Mouse (Mus musculus) limb, embryonic 12.5 days (tissue): ENCODE data around the gene Slit3. TPM values are rescaled to one million over a fixed set of nuclear protein-coding genes. Genes with fewer than 3 reads are reported as not detected.

Experiments
- ATAC-seq: fragments of 200-750 bp; cut with Nextera tagmentation; 2 replicates; pipeline ENCODE4 v1.8.0; 2017; ENCODE audit warnings: low read depth, moderate TSS enrichment; ENCODE audit not compliant: insufficient number of reproducible peaks, insufficient read depth, low FRiP score, low TSS enrichment
- H3K27ac ChIP-seq: fragments of 300-500 bp; sonication (generic); 2 replicates; pipeline ENCODE4 v1.5.1; 2016; ENCODE audit warnings: mild to moderate bottlenecking, moderate library complexity
- H3K27me3 ChIP-seq: fragments of 300-500 bp; sonication (generic); 2 replicates; pipeline ENCODE4 v1.6.1; 2016; ENCODE audit warnings: mild to moderate bottlenecking, moderate library complexity
- H3K36me3 ChIP-seq: fragments of 300-500 bp; sonication (generic); 2 replicates; pipeline ENCODE4 v1.6.1; 2016; ENCODE audit warnings: mild to moderate bottlenecking, moderate library complexity
- H3K4me1 ChIP-seq: fragments of 300-500 bp; sonication (generic); replicated peaks from 2 replicates; pipeline ENCODE4 v1.6.1; 2016
- H3K4me2 ChIP-seq: fragments of 300-500 bp; sonication (generic); 2 replicates; pipeline ENCODE4 v1.6.1; 2016; ENCODE audit warnings: mild to moderate bottlenecking, moderate library complexity
- H3K4me3 ChIP-seq: fragments of 300-500 bp; sonication (generic); replicated peaks from 2 replicates; pipeline ENCODE4 v1.5.1; 2016; ENCODE audit warnings: mild to moderate bottlenecking
- H3K9ac ChIP-seq: fragments of 300-500 bp; sonication (generic); replicated peaks from 2 replicates; pipeline ENCODE4 v1.6.1; 2016; ENCODE audit warnings: mild to moderate bottlenecking, moderate library complexity
- H3K9me3 ChIP-seq: fragments of 300-500 bp; sonication (generic); 2 replicates; pipeline ENCODE4 v1.6.1; 2016; ENCODE audit warnings: mild to moderate bottlenecking, moderate library complexity
- WGBS: fragments of 180-500 bp; shearing (Covaris S2); methylation state at CpG from one replicate; pipeline ENCODE4 v1.1.7; 2016; 5-methylcytosine and 5-hydroxymethylcytosine counted together
- polyA plus RNA-seq: library from polyadenylated mRNA; unstranded; fragments of >200 nt; fragmentation: Nextera tagmentation; extraction: Ambion mirVana; gene quantifications from 2 replicates; pipeline ENCODE4 v1.2.1, GENCODE M21; 2016

The Slit3 gene
- polyA plus RNA-seq, 1 experiment from 2014 or later: 29.7 TPM

GRCm38 (mm10) chr11:35639428-35639827 lies 518.4 kb downstream of the Slit3 start:
- no peak overlapping the region for H3K27ac ChIP-seq
- H3K9me3 ChIP-seq: no peaks in the 10 kb centered on the region
- 0 out of 2 replicates have a peak, but pooled peaks cover 19% of the 10 kb centered on the region for H3K4me1 ChIP-seq
- H3K4me2 ChIP-seq: no peak overlapping the region
- no peak overlapping the region for H3K4me3 ChIP-seq
- 32% methylated on average over 11 of the region's 11 CpGs for WGBS
- no peak for ATAC-seq
- H3K9ac ChIP-seq: no peak overlapping the region
- peaks cover 12% of the 10 kb centered on the region for H3K36me3 ChIP-seq
- no peaks in the 10 kb centered on the region for H3K27me3 ChIP-seq

- no peak overlapping the region for H3K4me3 ChIP-seq
- no peak overlapping the region for H3K27ac ChIP-seq
- no peak overlapping the region for H3K4me2 ChIP-seq
- ATAC-seq: no peak
- peaks cover 28% of the 10 kb centered on the region for H3K36me3 ChIP-seq
- H3K27me3 ChIP-seq: no peaks in the 10 kb centered on the region
- peaks cover 5% of the 10 kb centered on the region for H3K4me1 ChIP-seq
- H3K9me3 ChIP-seq: no peaks in the 10 kb centered on the region
- H3K9ac ChIP-seq: no peak overlapping the region
- WGBS: 89% methylated on average over 10 of the region's 10 CpGs
These were observed 530.3 kb downstream of the Slit3 start for GRCm38 (mm10) chr11:35651286-35651685.

GRCm38 (mm10) chr11:35655836-35656235 lies 534.8 kb downstream of the Slit3 start:
- Histone ChIP-seq H3K36me3 (peaks cover 29% of the 10 kb centered on the region), H3K4me2 (no peak overlapping the region), H3K27me3 (no peaks in the 10 kb centered on the region), H3K4me3 (no peak overlapping the region), H3K27ac (no peak overlapping the region), H3K9ac (no peak overlapping the region), H3K4me1 (peaks cover 5% of the 10 kb centered on the region), H3K9me3 (no peaks in the 10 kb centered on the region)
- ATAC-seq: no peak

DNA sequence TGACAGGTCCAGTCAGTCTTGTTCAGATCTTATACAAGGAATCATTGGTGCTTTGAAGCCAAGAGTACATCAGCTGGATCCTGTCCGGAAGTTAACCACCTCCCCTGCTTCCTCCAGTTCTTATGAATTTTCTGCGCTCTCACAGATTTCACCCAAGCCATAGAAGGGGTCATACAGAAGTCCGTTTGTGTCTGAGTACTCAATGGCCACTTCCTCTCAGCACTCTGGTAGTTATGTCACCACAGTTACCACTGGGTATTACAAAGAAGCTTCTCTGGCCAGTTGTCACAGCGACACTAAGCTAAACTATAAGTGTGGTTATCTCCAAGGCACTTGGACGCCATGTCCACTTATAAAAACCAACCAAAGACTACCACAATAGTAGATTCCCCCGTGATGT lies 536.6 kb downstream of the Slit3 start:
- no peak overlapping the region for H3K9ac ChIP-seq
- H3K27ac ChIP-seq: no peak overlapping the region
- H3K4me3 ChIP-seq: no peak overlapping the region
- ATAC-seq: no peak
- H3K4me1 ChIP-seq: peaks cover 5% of the 10 kb centered on the region
- WGBS: 84% methylated on average over 6 of the region's 6 CpGs
- no peak overlapping the region for H3K4me2 ChIP-seq
- H3K36me3 ChIP-seq: peaks cover 18% of the 10 kb centered on the region
- no peaks in the 10 kb centered on the region for H3K27me3 ChIP-seq
- no peaks in the 10 kb centered on the region for H3K9me3 ChIP-seq

DNA sequence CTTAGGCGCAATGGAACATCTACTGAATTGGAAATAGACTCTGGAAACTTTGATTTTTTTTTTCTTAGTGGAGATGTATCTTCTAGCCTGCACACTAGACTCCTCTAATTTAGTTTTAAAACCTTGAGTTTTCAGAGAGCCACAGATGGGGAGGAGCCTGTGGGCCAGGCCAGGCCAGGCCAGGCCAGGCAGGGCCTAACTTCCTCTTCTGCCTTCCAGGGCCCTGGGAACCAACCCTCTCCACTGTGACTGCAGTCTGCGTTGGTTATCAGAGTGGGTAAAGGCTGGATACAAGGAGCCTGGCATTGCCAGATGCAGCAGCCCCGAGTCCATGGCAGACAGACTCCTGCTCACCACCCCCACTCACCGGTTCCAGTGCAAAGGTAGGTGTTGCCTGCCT lies 539.9 kb downstream of the Slit3 start:
- WGBS: 87% methylated on average over 4 of the region's 4 CpGs
- no peak overlapping the region for H3K4me2 ChIP-seq
- no peak for ATAC-seq
- 0 out of 2 replicates have a peak, but pooled peaks cover 2% of the 10 kb centered on the region for H3K27me3 ChIP-seq
- no peak overlapping the region for H3K27ac ChIP-seq
- H3K36me3 ChIP-seq: peaks cover 21% of the 10 kb centered on the region
- peaks cover 3% of the 10 kb centered on the region for H3K4me1 ChIP-seq
- no peaks in the 10 kb centered on the region for H3K9me3 ChIP-seq
- H3K9ac ChIP-seq: no peak overlapping the region
- H3K4me3 ChIP-seq: no peak overlapping the region

DNA sequence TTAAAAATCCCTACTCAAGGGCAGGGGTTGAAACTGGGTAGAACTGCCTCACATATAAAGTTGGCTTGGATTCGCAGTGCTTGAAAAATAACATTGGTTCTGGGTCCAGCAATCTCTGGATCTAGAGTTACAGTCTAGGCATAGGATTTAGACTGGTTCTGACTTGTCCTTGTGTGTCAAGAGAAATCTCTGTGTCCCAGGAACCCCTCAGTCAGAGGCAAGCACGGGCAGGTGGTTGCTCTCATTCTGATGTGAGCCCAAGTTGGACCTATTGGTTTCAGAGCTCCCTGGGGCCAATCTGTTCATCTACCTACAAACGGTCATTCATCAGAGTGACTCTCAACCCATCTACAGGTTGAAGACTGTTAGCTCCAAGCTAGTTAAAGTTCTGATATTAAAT lies 541.9 kb downstream of the Slit3 start:
- Histone ChIP-seq H3K4me1 (no peaks in the 10 kb centered on the region), H3K9ac (no peak overlapping the region), H3K4me3 (no peak overlapping the region), H3K9me3 (no peaks in the 10 kb centered on the region), H3K36me3 (peaks cover 24% of the 10 kb centered on the region), H3K27me3 (0 out of 2 replicates have a peak, but pooled peaks cover 2% of the 10 kb centered on the region), H3K27ac (no peak overlapping the region), H3K4me2 (no peak overlapping the region)
- WGBS: 80% methylated on average over 3 of the region's 3 CpGs
- ATAC-seq: no peak

DNA sequence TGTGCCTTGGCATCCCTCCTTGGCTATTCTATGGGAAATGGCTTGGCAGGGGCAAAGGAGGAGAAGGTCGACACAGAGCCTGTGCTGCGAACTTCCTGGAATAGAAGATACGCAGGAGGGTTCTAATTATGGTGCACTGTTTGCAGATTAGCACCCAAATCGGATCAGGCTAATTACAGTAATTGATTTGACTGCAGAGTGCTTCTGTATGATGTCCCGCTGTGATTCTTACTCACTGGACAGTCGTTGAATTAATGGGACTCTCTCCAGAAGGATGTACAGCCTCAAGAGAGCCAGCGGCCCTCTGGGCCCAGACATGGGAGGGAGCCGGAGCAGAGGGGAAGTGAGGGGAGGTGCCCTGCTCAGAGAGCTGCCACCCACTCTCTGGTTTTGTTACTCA lies 542.6 kb downstream of the Slit3 start:
- 0 out of 2 replicates have a peak, but pooled peaks cover 2% of the 10 kb centered on the region for H3K27me3 ChIP-seq
- ATAC-seq: no peak
- H3K9me3 ChIP-seq: no peaks in the 10 kb centered on the region
- no peak overlapping the region for H3K27ac ChIP-seq
- H3K4me3 ChIP-seq: no peak overlapping the region
- no peak overlapping the region for H3K4me2 ChIP-seq
- H3K36me3 ChIP-seq: peaks cover 24% of the 10 kb centered on the region
- no peaks in the 10 kb centered on the region for H3K4me1 ChIP-seq
- no peak overlapping the region for H3K9ac ChIP-seq
- WGBS: 65% methylated on average over 8 of the region's 8 CpGs

GRCm38 (mm10) chr11:35664991-35665390 lies 544.0 kb downstream of the Slit3 start:
- 64% methylated on average over 5 of the region's 5 CpGs for WGBS
- H3K27me3 ChIP-seq: 0 out of 2 replicates have a peak, but pooled peaks cover 2% of the 10 kb centered on the region
- ATAC-seq: no peak

GRCm38 (mm10) chr11:35667428-35667827 lies 546.4 kb downstream of the Slit3 start:
- no peak for ATAC-seq
- H3K27ac ChIP-seq: no peak overlapping the region
- H3K4me2 ChIP-seq: no peak overlapping the region
- H3K9ac ChIP-seq: no peak overlapping the region
- peaks cover 34% of the 10 kb centered on the region for H3K36me3 ChIP-seq
- WGBS: 51% methylated on average over 3 of the region's 3 CpGs
- no peaks in the 10 kb centered on the region for H3K4me1 ChIP-seq
- no peaks in the 10 kb centered on the region for H3K9me3 ChIP-seq
- H3K27me3 ChIP-seq: 0 out of 2 replicates have a peak, but pooled peaks cover 2% of the 10 kb centered on the region
- no peak overlapping the region for H3K4me3 ChIP-seq

More at GRCm38 (mm10) chr11:35664991-35665390, 544.0 kb downstream of the Slit3 start:
- Histone ChIP-seq H3K4me3 (no peak overlapping the region), H3K36me3 (peaks cover 24% of the 10 kb centered on the region), H3K27ac (no peak overlapping the region), H3K4me1 (no peaks in the 10 kb centered on the region), H3K4me2 (no peak overlapping the region), H3K9me3 (no peaks in the 10 kb centered on the region), H3K9ac (no peak overlapping the region)

DNA sequence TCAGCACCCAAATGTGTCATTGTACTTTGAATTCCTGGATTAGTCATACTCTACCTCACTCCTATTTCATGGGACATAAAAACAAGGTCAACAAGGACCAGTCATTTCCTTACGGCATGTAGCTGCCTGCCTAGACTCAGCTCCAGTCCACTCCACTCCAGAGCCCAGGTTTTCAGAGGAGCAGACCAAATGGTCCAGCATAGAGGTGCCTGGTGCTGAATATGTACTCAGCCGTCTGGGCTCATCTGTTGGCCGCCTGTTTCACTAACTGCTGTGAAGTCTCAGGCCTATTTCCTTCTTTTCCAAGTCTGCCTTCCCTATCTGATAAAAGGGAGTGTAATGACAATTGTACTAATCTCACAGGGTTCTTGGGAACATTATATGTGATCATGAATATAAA lies 547.1 kb downstream of the Slit3 start:
- Histone ChIP-seq H3K4me3 (no peak overlapping the region), H3K9ac (no peak overlapping the region), H3K27me3 (0 out of 2 replicates have a peak, but pooled peaks cover 2% of the 10 kb centered on the region), H3K4me2 (no peak overlapping the region), H3K27ac (no peak overlapping the region), H3K36me3 (peaks cover 38% of the 10 kb centered on the region), H3K4me1 (no peaks in the 10 kb centered on the region), H3K9me3 (no peaks in the 10 kb centered on the region)
- no peak for ATAC-seq
- WGBS: 29% methylated on average over 3 of the region's 3 CpGs

DNA sequence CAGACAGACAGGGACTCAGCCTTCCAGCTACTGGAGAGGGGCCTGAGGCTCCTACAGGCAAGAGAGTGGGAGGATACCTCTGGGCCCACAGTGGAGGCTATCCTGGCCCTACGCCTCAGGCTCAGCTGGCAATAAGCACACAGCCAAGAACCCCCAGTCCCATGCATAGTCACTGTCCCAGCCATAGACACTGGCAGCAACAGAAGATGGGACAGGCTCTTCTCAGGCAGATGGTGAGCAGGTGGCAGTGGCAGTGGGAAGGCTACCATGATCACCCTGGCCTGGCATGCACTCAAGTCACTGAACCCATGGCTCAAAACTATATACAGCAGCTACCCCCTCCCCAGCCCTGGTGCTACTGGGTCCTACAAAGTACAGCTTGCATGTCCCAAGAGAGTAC lies 547.7 kb downstream of the Slit3 start:
- Histone ChIP-seq H3K4me2 (no peak overlapping the region), H3K27ac (no peak overlapping the region), H3K4me3 (no peak overlapping the region), H3K36me3 (peaks cover 39% of the 10 kb centered on the region), H3K4me1 (no peaks in the 10 kb centered on the region), H3K9me3 (no peaks in the 10 kb centered on the region), H3K27me3 (0 out of 2 replicates have a peak, but pooled peaks cover 2% of the 10 kb centered on the region), H3K9ac (no peak overlapping the region)
- WGBS: 84% methylated on average over 1 of the region's 1 CpGs
- no peak for ATAC-seq

DNA sequence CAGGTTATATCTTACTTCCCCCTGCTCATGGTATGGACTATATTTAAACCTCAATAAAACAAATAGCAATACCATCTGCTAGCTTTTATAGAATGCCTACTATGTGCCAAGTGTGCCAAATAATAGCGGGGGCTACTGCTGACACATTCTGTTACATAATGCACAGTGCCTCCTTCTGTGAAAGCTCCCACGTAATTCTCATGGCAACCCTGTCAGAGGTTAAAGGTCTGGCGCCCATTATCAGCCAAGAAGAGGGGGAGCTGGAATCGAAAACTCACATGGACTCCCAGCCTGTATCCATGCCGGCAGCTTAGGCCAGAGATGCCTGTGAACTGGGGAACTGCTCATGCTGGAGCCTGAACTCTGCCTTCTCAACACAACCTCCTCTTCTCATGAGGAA lies 548.5 kb downstream of the Slit3 start:
- WGBS: 81% methylated on average over 5 of the region's 5 CpGs
- H3K4me2 ChIP-seq: no peak overlapping the region
- ATAC-seq: peak; percentile 18; the same call in 1 of the 2 replicates
- H3K4me3 ChIP-seq: no peak overlapping the region
- H3K4me1 ChIP-seq: 0 out of 2 replicates have a peak, but pooled peaks cover 5% of the 10 kb centered on the region
- H3K36me3 ChIP-seq: peaks cover 33% of the 10 kb centered on the region
- 0 out of 2 replicates have a peak, but pooled peaks cover 2% of the 10 kb centered on the region for H3K27me3 ChIP-seq
- H3K9me3 ChIP-seq: no peaks in the 10 kb centered on the region
- H3K27ac ChIP-seq: no peak overlapping the region
- H3K9ac ChIP-seq: no peak overlapping the region
